44 mouse cellular contexts compared by ENCODE assay signal in genomic region chr16:27354464-27354863, GRCm38 (mm10). TPM values are rescaled to one million over a fixed set of nuclear protein-coding genes. Genes with fewer than 3 reads are reported as not detected.
DNase-seq lines count a peak whose midpoint lies in the region; ATAC-seq and TF ChIP-seq lines count a peak whose summit lies in the region.
"Had no signal": no experiment of that assay in that cellular context is flagged by ENCODE, and none has a peak within 500 bp of the region (broad histone marks: within the 10 kb centered on the region; RNA-seq: fewer than 3 reads in every experiment).

No protein-coding gene starts in this region.

- no peaks in the 10 kb centered on the region for H3K36me3 ChIP-seq in megakaryocyte, embryonic 14.5 days (replicated peaks; ENCODE audit: low read length)
- H3K36me3 ChIP-seq in splenic B cell, adult 2 months (ENCODE audit: control insufficient read depth, insufficient read depth, low read length, poor library complexity, severe bottlenecking) = no peaks in the 10 kb centered on the region
- H3K36me3 ChIP-seq in thymus, adult 2 months (ENCODE audit: control insufficient read depth, insufficient read depth, low read length) = no peaks in the 10 kb centered on the region
- H3K36me3 ChIP-seq: embryonic facial prominence, embryonic 10.5 days; embryonic facial prominence, embryonic 15.5 days; heart, embryonic 12.5 days; kidney, embryonic 15.5 days; limb, embryonic 15.5 days; liver, embryonic 13.5 days; midbrain, embryonic 10.5 days; midbrain, embryonic 15.5 days; neural tube, embryonic 15.5 days had no signal

- H3K9me3 ChIP-seq in megakaryocyte, embryonic 14.5 days = no peaks in the 10 kb centered on the region
- H3K9me3 ChIP-seq: embryonic facial prominence, embryonic 10.5 days; embryonic facial prominence, embryonic 15.5 days; forebrain, embryonic 13.5 days; heart, embryonic 12.5 days; kidney, embryonic 15.5 days; limb, embryonic 15.5 days; liver, embryonic 13.5 days; midbrain, embryonic 10.5 days; midbrain, embryonic 15.5 days; neural tube, embryonic 15.5 days had no signal

- ATAC-seq in megakaryocyte, adult 5-6 weeks (ENCODE audit: poor library complexity, severe bottlenecking) = no peak
- ATAC-seq: forebrain, embryonic 13.5 days; midbrain, embryonic 15.5 days; Patski had no signal

- WGBS in thymus, adult 2 months = 91% methylated on average over 2 of the region's 2 CpGs

- H3K27ac ChIP-seq in thymus, adult 2 months (ENCODE audit: control insufficient read depth, insufficient read depth, low read length) = no peak overlapping the region
- H3K27ac ChIP-seq: embryonic facial prominence, embryonic 10.5 days; embryonic facial prominence, embryonic 15.5 days; forebrain, embryonic 13.5 days; heart, adult 2 months; hindbrain, embryonic 14.5 days; kidney, embryonic 15.5 days; layer of hippocampus, adult 2 months; limb, embryonic 15.5 days; liver, embryonic 13.5 days; macrophage; midbrain, embryonic 10.5 days; midbrain, embryonic 15.5 days; neural tube, embryonic 15.5 days had no signal

- H3K4me3 ChIP-seq in megakaryocyte, embryonic 14.5 days (replicated peaks) = peak overlapping the region; percentile 21
- no peak overlapping the region for H3K4me3 ChIP-seq in thymus, adult 2 months (ENCODE audit: control insufficient read depth, insufficient read depth, low read length)
- H3K4me3 ChIP-seq: embryonic facial prominence, embryonic 10.5 days; embryonic facial prominence, embryonic 15.5 days; forebrain, embryonic 13.5 days; heart, adult 2 months; heart, embryonic 12.5 days; kidney, embryonic 15.5 days; layer of hippocampus, adult 2 months; limb, embryonic 15.5 days; liver, embryonic 13.5 days; midbrain, embryonic 10.5 days; midbrain, embryonic 15.5 days; neural tube, embryonic 15.5 days had no signal

- TF ChIP-seq POLR2A in thymus, adult 2 months (IDR thresholded peaks at IDR 0.05; ENCODE audit: control insufficient read depth, extremely low read depth, insufficient read depth, low read length, poor library complexity) = no peak

- no peaks in the 10 kb centered on the region for H3K27me3 ChIP-seq in megakaryocyte, embryonic 14.5 days (replicated peaks)
- no peaks in the 10 kb centered on the region for H3K27me3 ChIP-seq in splenic B cell, adult 2 months (ENCODE audit: control insufficient read depth, insufficient read depth, low read length, poor library complexity, severe bottlenecking)
- no peaks in the 10 kb centered on the region for H3K27me3 ChIP-seq in thymus, adult 2 months (ENCODE audit: control insufficient read depth, insufficient read depth, low read length)
- H3K27me3 ChIP-seq: embryonic facial prominence, embryonic 15.5 days; forebrain, embryonic 13.5 days; heart, embryonic 12.5 days; kidney, embryonic 15.5 days; limb, embryonic 15.5 days; liver, embryonic 13.5 days; midbrain, embryonic 15.5 days; neural tube, embryonic 15.5 days had no signal

- DNase-seq in CD4-positive, CD25-positive, alpha-beta regulatory T cell, adult 2 months (ENCODE audit: low read depth, low spot score) = peak; percentile 22
- peak; percentile 21 for DNase-seq in fat pad, adult 2 months (ENCODE audit: extremely low read depth, low read depth, low spot score)
- peak; percentile 72 for DNase-seq in splenic B cell, adult 2 months (ENCODE audit: low read depth, low spot score)
- DNase-seq in thymus, adult 2 months = no peak
- no peak for DNase-seq in ovary, postnatal 14 days (ENCODE audit: low spot score)
- no peak for DNase-seq in kidney, postnatal 4 days
- DNase-seq: adrenal gland, postnatal 25 days; cerebellum, adult 18-20 months; cerebellum, postnatal 10 days; gastrocnemius, postnatal 25 days; heart, adult 2 months; kidney, adult 18-20 months; kidney, postnatal 25 days; liver, embryonic 13.5 days; lung, adult 2 months; lung, postnatal 10 days; right cerebral cortex, adult 18-20 months; thymus, postnatal 25 days had no signal

- H3K4me1 ChIP-seq in megakaryocyte, embryonic 14.5 days = peaks cover 5% of the 10 kb centered on the region; the same call in 1 of the 2 replicates
- no peaks in the 10 kb centered on the region for H3K4me1 ChIP-seq in thymus, adult 2 months (replicated peaks; ENCODE audit: control insufficient read depth, insufficient read depth, low read length)
- H3K4me1 ChIP-seq: embryonic facial prominence, embryonic 10.5 days; embryonic facial prominence, embryonic 15.5 days; forebrain, embryonic 13.5 days; heart, embryonic 12.5 days; kidney, embryonic 15.5 days; limb, embryonic 15.5 days; liver, embryonic 13.5 days; midbrain, embryonic 10.5 days; midbrain, embryonic 15.5 days; neural tube, embryonic 15.5 days had no signal

- no peak for TF ChIP-seq CTCF in thymus, adult 2 months (IDR thresholded peaks at IDR 0.05; ENCODE audit: borderline replicate concordance, control insufficient read depth, extremely low read depth, insufficient read depth, low read length, poor library complexity)

RNA-seq across cellular contexts. Expression of gene Uts2b, which starts 15.6 kb away (rescaled TPM):
- not detected in 2 replicates for polyA plus RNA-seq in megakaryocyte, embryonic 14.5 days (2012; ENCODE audit: insufficient read depth, low replicate concordance)
- not detected in 2 replicates for total RNA-seq in megakaryocyte, adult 5-6 weeks (2015)
- not detected in 2 replicates for total RNA-seq in megakaryocyte, adult 5-6 weeks (2017)
- not detected in 2 replicates for polyA plus RNA-seq in thymus, adult 2 months (2012; rRNA removed)
- total RNA-seq: adrenal gland, postnatal 25 days; common myeloid progenitor, adult 5-6 weeks; gastrocnemius, adult 18-20 months; gastrocnemius, postnatal 25 days; hematopoietic stem cell, adult 5-6 weeks; layer of hippocampus, adult 2 months; layer of hippocampus, postnatal 25 days; left cerebral cortex, adult 8-10 months; left cerebral cortex, postnatal 36 days; MEL had no signal
- polyA plus RNA-seq: embryonic facial prominence, embryonic 10.5 days; embryonic facial prominence, embryonic 15.5 days; forebrain, embryonic 13.5 days; intestine, embryonic 14.5 days; kidney, embryonic 15.5 days; liver, embryonic 13.5 days; lung, adult 2 months; macrophage; midbrain, embryonic 10.5 days; midbrain, embryonic 15.5 days; Patski; small intestine, adult 2 months; stomach, embryonic 14.5 days had no signal

RNA-seq across cellular contexts. Expression of gene Ccdc50, which starts 34.2 kb away (rescaled TPM):
- polyA plus RNA-seq in megakaryocyte, embryonic 14.5 days (2012; ENCODE audit: insufficient read depth, low replicate concordance) = 0.23 and 7.2 TPM in 2 replicates
- total RNA-seq in megakaryocyte, adult 5-6 weeks (2015) = 196 and 199 TPM in 2 replicates
- total RNA-seq in megakaryocyte, adult 5-6 weeks (2017) = 173 and 186 TPM in 2 replicates
- 8.4 and 11.0 TPM in 2 replicates for polyA plus RNA-seq in thymus, adult 2 months (2012; rRNA removed)

RNA-seq across cellular contexts. Expression of gene Ostn, which starts 47.2 kb away (rescaled TPM):
- not detected in 2 replicates for polyA plus RNA-seq in megakaryocyte, embryonic 14.5 days (2012; ENCODE audit: insufficient read depth, low replicate concordance)
- not detected in 2 replicates for total RNA-seq in megakaryocyte, adult 5-6 weeks (2015)
- total RNA-seq in megakaryocyte, adult 5-6 weeks (2017) = not detected in 2 replicates
- 0.14 TPM in 1 of 2 replicates, not detected in the other for polyA plus RNA-seq in thymus, adult 2 months (2012; rRNA removed)
- total RNA-seq: adrenal gland, postnatal 25 days; common myeloid progenitor, adult 5-6 weeks; heart, adult 2 months; hematopoietic stem cell, adult 5-6 weeks; layer of hippocampus, adult 2 months; layer of hippocampus, postnatal 25 days; left cerebral cortex, adult 8-10 months; left cerebral cortex, postnatal 36 days; MEL had no signal
- polyA plus RNA-seq: embryonic facial prominence, embryonic 10.5 days; forebrain, embryonic 13.5 days; heart, embryonic 12.5 days; heart, postnatal 0 days; hindbrain, embryonic 14.5 days; intestine, embryonic 14.5 days; liver, embryonic 13.5 days; lung, adult 2 months; macrophage; midbrain, embryonic 10.5 days; midbrain, embryonic 15.5 days; small intestine, adult 2 months; stomach, embryonic 14.5 days had no signal

Comparison
In these comparisons a context has a peak if more than half of its experiments do, and no peak if none do; other contexts are left out.
1. DNase-seq: peak in CD4-positive, CD25-positive, alpha-beta regulatory T cell, adult 2 months (single experiment), fat pad, adult 2 months (single experiment) and splenic B cell, adult 2 months (single experiment); none in thymus, adult 2 months (single experiment), ovary, postnatal 14 days (single experiment) and kidney, postnatal 4 days (0 of 2).